Mouse (Mus musculus): ENCODE results near the gene Sorbs1.

- TF ChIP-seq CTCF (conservative IDR thresholded peaks at IDR 0.05; ENCODE audit: low read length) (no peak), NANOG (IDR thresholded peaks at IDR 0.05; ENCODE audit: borderline replicate concordance, low read length) (no peak), POU5F1 (IDR thresholded peaks at IDR 0.05; ENCODE audit: borderline replicate concordance, low read length) (no peak)
These were observed 96.3 kb downstream of the Sorbs1 start for GRCm38 (mm10) chr19:40417155-40417821.

Measured in E14TG2a.4 (cell line).